Mouse (Mus musculus): ENCODE results near the gene Eef1akmt3.

Eef1akmt3 gene

DNA sequence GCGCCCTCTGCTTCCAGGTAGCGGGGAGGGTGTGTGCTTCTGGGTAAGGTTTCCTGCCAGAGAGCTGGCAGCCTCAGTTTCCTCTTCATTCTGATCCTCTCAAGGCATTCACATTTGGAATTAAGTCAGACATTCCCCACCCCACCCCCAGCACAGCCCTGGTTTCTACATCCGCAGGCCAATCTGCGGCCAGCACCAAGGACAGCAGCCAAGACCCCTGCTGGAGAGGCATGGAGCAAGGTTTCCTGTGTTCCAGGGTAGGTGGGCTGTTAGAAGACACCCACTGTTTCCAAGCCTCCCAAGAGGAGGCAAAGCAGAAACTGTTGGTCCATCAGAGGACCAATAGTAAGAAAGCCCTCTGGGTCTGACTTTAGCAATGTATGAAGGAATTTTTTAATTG is 13.3 kb upstream of the Eef1akmt3 start:
- DNase-seq (ENCODE audit: low read depth, low spot score), result no peak

DNA sequence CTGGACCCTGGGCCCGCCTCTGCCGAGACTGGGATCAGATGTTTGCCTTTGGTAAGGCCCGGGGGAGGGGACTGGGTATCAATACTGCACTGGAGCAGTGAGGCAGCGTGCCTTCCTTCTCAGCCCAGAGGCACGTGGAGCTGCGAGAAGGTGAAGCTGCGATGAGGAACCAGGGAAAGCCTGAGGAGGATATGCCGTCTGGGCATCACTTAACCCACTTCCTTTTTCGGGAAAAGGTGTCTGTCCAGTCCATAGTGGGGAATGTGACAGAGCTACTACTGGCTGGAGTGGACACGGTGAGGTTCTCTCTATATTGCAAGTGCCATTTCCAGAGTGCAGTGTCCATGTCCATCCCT is 8.8 kb upstream of the Eef1akmt3 start:
- no peak for DNase-seq (ENCODE audit: low read depth, low spot score)

- no peak for DNase-seq (ENCODE audit: low read depth, low spot score)
These were observed 8.2 kb upstream of the Eef1akmt3 start for GRCm38 (mm10) chr10:127049395-127050118.

DNA sequence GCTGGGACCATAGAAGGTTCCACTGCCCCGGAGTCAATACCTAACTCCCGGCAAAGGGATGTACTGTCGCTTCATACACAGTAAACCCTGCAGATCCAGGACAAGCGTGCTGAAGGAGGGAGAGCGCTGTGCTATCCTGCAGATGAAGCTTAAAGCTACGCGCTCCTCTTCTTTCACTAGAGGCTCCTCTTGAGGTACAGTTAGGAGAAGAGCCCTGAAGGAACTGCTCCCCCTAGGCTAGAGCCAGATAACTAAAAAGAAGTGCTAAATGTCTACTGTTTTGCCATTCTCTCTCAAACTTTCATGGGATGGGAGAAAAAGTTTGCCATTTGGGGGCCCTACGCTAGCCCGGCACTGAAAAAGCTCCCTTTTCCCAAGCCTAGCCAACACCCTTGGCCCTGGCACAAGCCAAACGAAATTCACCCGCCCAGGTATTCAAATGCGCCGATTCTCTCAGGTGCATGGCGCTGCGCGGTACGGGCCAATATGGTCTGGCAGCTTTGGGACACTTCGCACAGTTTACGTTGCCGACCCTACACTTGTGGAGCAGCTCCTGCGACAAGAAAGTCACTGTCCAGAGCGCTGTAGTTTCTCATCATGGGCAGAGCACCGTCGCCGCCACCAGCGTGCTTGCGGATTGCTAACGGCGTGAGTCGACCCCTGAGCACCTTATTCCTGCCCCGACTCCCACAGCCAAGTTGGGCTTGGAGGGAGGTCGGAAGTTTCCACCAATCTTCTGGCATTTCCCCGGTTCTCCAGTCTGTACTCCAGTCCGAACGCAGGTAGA is 7.5 kb upstream of the Eef1akmt3 start:
- DNase-seq (ENCODE audit: low read depth, low spot score), result no peak

DNA sequence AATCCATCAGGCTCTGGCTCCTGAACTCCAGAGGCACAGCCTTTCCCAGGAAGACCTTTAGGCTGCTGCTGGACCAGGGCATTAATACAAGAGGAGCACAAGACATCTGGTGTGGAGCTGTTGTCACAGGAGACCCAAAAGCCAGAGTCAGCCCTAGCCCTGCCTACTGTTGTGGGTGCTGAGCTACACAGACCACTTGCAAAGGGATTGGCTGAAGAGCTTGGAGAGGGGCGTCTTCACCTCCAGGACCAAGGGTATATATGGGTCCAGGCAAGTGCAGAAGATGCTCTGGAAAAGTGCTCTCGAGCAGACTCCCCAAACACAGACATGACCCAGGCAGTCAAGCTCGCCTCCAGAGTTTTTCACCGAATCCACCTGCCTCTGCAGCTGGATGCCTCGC is 6.6 kb upstream of the Eef1akmt3 start, which contains the start of gene Cyp27b1:
Cyp27b1 (plus strand) TSS at position 297 of the 400 bp plus-strand sequence.
- no peak for DNase-seq (ENCODE audit: low read depth, low spot score)

GRCm38 (mm10) chr10:127043187-127043586 is 1.9 kb upstream of the Eef1akmt3 start:
- DNase-seq (ENCODE audit: low read depth, low spot score), result no peak

- DNase-seq (ENCODE audit: low read depth, low spot score), result no peak
These were observed 1.3 kb upstream of the Eef1akmt3 start for GRCm38 (mm10) chr10:127042468-127043115.

DNA sequence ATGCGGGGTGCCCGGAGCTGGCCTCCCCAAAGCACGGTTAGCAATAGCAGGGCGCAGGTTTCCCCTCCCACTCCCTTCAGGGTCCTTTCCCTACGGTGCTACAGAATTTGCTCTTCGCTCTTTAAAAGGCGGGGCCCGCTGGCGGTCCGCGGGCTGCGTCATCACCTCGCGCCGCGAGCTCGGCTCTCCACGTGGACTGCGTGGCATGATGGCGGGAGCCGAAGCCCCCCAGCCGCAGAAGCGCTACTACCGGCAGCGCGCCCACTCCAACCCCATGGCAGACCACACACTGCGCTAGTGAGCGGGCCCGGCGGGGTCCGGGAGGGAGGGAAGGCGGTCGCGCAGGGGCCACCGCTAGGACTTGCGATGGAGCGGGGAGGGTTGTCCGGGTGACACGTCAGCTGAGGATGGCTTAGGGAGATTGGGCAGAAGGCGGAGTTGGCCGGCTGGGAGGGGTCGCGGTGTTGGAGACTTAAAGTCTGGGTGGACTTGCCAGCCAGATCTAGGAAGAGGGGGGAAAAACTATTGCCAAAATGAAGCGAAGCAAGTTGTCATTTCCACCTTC is 543 bp upstream of the Eef1akmt3 start:
- peak; percentile 94 for DNase-seq (ENCODE audit: low read depth, low spot score)

GRCm38 (mm10) chr10:127040569-127041214 is 621 bp downstream of the Eef1akmt3 start:
- DNase-seq (ENCODE audit: low read depth, low spot score), result no peak

DNA sequence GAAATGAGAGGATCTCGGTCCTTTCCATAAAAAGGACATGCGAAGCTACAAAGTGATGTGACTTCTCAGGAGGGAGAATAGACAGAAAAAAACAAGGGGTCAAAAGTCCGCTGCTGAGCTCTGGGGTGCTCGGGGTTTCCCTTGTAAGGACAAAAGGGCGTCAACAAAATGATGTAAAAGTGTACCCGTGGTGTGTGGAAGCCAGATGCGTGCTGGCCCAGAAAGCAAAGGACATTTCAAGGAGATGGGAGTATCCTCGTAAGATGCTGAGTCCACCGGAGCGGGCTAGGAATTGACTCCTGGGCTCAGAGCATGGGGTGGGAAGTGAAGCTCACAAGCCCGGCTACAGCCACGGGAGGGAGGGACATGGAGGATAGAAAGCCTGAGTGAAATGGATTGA is 3.7 kb downstream of the Eef1akmt3 start:
- DNase-seq (ENCODE audit: low read depth, low spot score), result no peak

GRCm38 (mm10) chr10:127036273-127036672 is 5.0 kb downstream of the Eef1akmt3 start:
- DNase-seq (ENCODE audit: low read depth, low spot score), result no peak

DNA sequence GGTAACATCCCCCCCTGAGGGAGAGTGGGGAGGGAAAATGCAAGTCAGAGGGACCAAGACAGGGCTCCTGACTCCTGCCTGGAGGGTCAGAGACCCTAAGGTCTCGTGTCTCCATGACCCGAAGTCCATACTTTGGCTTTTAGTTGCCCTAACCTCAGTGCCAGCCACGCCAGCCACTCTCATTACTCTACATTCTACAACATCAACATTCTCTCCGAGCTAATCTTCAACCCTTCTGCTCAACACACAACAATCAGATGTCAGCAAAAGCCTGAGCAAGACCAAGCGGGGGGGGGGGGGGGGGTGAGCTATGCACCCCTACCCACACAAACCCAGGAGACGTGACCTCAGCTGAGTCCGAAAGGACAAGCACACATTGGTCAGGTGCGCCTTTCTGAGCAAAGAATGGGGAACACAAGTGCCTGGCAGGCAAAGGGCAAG is 8.0 kb downstream of the Eef1akmt3 start:
- DNase-seq (ENCODE audit: low read depth, low spot score), result no peak

DNA sequence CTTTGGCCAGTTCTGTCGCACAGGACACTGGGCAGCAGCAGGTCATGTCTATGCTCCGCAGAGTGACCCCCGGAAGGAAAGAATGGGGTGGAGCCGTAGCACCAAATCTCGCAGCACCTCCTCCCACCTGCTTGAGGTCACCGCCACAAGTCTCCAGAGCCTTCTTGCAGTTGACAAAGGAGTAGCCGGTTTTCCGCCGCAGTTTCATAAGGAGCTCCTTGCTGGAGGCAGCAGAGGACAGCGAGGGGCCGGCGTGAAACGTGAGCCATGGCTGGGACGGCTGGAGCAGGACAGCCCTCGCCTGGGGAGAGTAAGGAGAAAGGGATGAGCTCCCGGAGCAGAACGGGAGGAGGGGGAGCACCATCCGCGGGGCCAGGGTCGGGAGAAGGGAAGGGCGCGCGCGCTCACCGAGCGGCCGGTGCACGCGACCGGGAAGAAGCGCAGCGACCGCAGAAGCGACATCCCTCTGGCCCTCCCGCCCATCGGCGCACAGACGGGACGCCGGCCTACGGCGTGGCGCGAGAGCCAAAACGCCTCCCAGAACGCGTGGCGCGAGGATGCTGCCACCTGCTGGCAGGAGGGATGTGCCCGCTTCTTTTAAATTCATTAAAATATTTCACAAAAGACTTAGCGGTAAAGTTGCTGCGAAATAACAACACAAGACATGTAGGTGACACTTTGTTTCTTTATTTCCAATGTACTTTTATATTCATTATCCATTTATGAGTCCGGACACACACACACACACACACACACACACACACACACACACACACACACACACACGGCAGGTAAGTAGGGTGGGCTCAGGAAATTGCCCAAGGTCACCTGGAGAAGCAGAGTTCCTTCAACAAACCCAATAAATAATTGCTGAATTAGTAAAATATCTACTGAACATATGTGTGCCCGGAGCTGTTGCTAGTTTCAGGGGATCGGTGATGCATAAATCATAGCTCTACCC is 10.7 kb downstream of the Eef1akmt3 start, which contains the start of gene Tsfm:
Tsfm (minus strand) TSS at position 505 of the 961 bp plus-strand sequence.
- peak; percentile 94 for DNase-seq (ENCODE audit: low read depth, low spot score)

DNA sequence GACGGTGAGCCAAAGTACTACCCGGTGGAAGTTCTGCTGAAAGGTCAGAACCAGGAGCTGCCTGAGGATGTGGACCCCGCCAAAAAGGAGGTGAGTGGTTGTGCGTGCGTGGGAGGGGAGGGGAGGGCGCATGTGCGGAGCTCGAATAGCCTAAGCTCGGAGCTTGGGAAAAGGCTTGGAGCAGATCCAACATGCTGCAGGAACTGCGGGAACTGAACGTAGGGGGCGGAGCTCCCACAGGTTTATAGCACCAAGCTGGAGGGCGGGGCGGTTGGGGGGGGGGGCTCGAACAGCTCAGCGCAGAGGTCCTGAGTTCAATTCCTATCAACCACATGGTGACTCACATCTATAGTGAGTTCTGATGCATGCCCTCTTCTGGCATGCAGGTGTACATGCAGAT is 22.9 kb downstream of the Eef1akmt3 start:
- DNase-seq (ENCODE audit: low read depth, low spot score), result no peak

- no peak for DNase-seq (ENCODE audit: low read depth, low spot score)
These were observed 24.2 kb downstream of the Eef1akmt3 start for GRCm38 (mm10) chr10:127017071-127017470.

DNA sequence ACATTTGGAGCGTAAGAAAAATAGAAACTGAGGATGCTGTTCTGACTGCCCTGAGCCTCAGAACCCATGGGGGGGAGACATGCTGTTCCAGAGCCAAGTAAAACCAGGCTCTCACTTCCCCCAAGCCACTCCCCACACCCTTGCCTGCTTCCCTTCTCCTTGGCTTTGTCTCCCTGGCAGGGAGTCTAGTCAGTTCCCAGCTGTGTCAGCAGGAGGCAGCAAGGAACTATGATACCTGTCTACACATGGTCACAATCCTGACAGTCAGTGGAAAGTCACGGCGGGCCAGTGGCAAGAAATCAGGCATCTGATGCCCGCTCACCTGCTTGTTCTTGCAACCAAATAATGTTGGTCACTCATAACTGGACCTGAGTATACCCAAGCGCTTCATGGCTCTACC is 24.8 kb downstream of the Eef1akmt3 start:
- DNase-seq (ENCODE audit: low read depth, low spot score), result no peak

- DNase-seq (ENCODE audit: low read depth, low spot score), result no peak
These were observed 37.5 kb downstream of the Eef1akmt3 start for GRCm38 (mm10) chr10:127003806-127004205.

- DNase-seq (ENCODE audit: low read depth, low spot score), result no peak
These were observed 38.0 kb downstream of the Eef1akmt3 start for GRCm38 (mm10) chr10:127003334-127003733.

GRCm38 (mm10) chr10:127002765-127003164 is 38.5 kb downstream of the Eef1akmt3 start:
- DNase-seq (ENCODE audit: low read depth, low spot score), result no peak

DNA sequence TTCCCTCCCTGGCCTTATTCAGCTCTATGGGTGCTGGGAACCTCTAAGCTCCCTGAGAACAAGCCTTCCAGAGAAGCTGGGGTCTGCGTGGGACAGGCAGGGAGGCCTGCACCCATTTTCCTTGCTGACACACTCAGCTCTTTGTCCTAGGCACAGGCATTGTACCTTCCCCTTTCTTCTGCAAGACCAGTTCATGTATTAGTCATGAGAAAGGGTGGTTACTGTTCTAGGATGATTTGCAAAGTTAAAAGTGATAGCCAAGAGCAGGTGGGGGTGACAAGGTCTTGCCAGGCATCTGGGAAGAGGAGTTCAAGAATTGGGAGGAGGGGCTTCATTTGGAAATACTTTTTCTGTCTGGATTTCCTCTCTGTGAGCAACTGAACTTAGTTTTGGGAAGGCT is 39.3 kb downstream of the Eef1akmt3 start:
- no peak for DNase-seq (ENCODE audit: low read depth, low spot score)
